Mouse (Mus musculus) brain, embryonic 14.5 days (tissue): ENCODE results near the gene Arl16.

ENCODE experiments used
- CTCF ChIP-seq: fragments of 200-500 bp; IDR thresholded peaks from 2 replicates; pipeline ENCODE4 v1.5.1; 2012; ENCODE audit warnings: inconsistent platforms, mild to moderate bottlenecking, moderate library complexity, borderline replicate concordance; ENCODE audit not compliant: insufficient read depth, insufficient read length; ENCODE audit errors: extremely low read depth
- POLR2A ChIP-seq: fragments of 200-500 bp; IDR thresholded peaks from 2 replicates; pipeline ENCODE4 v1.6.1; 2012; ENCODE audit warnings: mild to moderate bottlenecking, inconsistent platforms, borderline replicate concordance; ENCODE audit not compliant: poor library complexity, insufficient read depth, insufficient read length, severe bottlenecking; ENCODE audit errors: extremely low read depth

- TF ChIP-seq CTCF (no peak), POLR2A (no peak)
These were observed 21.9 kb downstream of the Arl16 start for GRCm38 (mm10) chr11:120445475-120445874.
